ENCODE assay signal across 7 mouse cellular contexts in the genomic region with DNA sequence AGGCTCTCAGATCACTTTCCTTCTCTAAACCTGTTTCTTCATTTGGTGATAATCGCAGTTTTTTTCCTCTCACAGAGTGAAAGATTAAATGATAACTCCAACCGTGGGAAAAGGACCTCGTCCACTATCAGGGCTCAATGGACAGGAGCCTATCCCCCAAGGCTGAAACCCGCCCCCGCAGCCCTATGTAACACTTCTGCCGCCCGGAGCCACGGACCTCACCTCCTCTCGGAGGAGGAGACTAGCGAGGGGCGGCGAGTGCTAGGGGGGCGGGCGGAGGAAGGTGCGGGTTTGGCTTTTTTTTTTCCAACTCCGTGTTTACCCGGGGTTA. TPM values are rescaled to one million over a fixed set of nuclear protein-coding genes. Genes with fewer than 3 reads are reported as not detected.
A peak's percentile ranks its signal among the peaks of the same experiment; 100 is the strongest.
DNase-seq lines count a peak whose midpoint lies in the region; ATAC-seq and TF ChIP-seq lines count a peak whose summit lies in the region.

No protein-coding gene starts in this region.

- no peak; the same call in 1 of the 2 replicates for ATAC-seq in lung, embryonic 15.5 days (ENCODE audit: borderline replicate concordance, extremely low read depth, low FRiP score, low TSS enrichment)
- ATAC-seq in limb, embryonic 11.5 days (ENCODE audit: insufficient number of reproducible peaks, low FRiP score, low TSS enrichment, low read depth), result no peak; the same call in 1 of the 2 replicates

- peak overlapping the region; percentile 61 for H3K4me3 ChIP-seq in lung, embryonic 15.5 days
- H3K4me3 ChIP-seq in erythroblast, embryonic 14.5 days (replicated peaks), result peak overlapping the region; percentile 84
- H3K4me3 ChIP-seq in limb, embryonic 11.5 days (ENCODE audit: low read depth, low read length), result peak overlapping the region; percentile 40
- H3K4me3 ChIP-seq in small intestine, adult 2 months (ENCODE audit: low read depth, low read length), result peak overlapping the region; percentile 94

- TF ChIP-seq POLR2A in small intestine, adult 2 months (IDR thresholded peaks at IDR 0.05; ENCODE audit: low read depth, low read length), result no peak

- peak overlapping the region; percentile 99 for H3K27ac ChIP-seq in lung, embryonic 15.5 days
- H3K27ac ChIP-seq in limb, embryonic 11.5 days (replicated peaks; ENCODE audit: low read depth, low read length), result peak overlapping the region; percentile 83
- H3K27ac ChIP-seq in small intestine, adult 2 months (ENCODE audit: insufficient read depth, low read depth, low read length), result peak overlapping the region; percentile 86

- H3K27me3 ChIP-seq in lung, embryonic 15.5 days, result no peaks in the 10 kb centered on the region
- H3K27me3 ChIP-seq in erythroblast, embryonic 14.5 days (ENCODE audit: control insufficient read depth), result no peaks in the 10 kb centered on the region
- 0 out of 2 replicates have a peak, but pooled peaks cover 3% of the 10 kb centered on the region for H3K27me3 ChIP-seq in limb, embryonic 11.5 days (ENCODE audit: control insufficient read depth, insufficient read depth, low read length)
- H3K27me3 ChIP-seq in small intestine, adult 2 months (ENCODE audit: control insufficient read depth, insufficient read depth, low read length), result no peaks in the 10 kb centered on the region

- no peaks in the 10 kb centered on the region for H3K9me3 ChIP-seq in lung, embryonic 15.5 days
- H3K9me3 ChIP-seq in erythroblast, embryonic 14.5 days (ENCODE audit: control insufficient read depth, low read length), result peaks cover 15% of the 10 kb centered on the region
- H3K9me3 ChIP-seq in limb, embryonic 11.5 days (ENCODE audit: control insufficient read depth, low read length), result no peaks in the 10 kb centered on the region

- peak overlapping the region; percentile 61 for H3K4me2 ChIP-seq in lung, embryonic 15.5 days
- H3K4me2 ChIP-seq in limb, embryonic 11.5 days (ENCODE audit: low read depth, severe bottlenecking), result peak overlapping the region; percentile 22; the same call in 1 of the 2 replicates

- 21% methylated on average over 17 of the region's 17 CpGs for WGBS in lung, embryonic 15.5 days
- 11% methylated on average over 15 of the region's 17 CpGs for WGBS in limb, embryonic 11.5 days
- 13% methylated on average over 17 of the region's 17 CpGs for WGBS in small intestine, adult 2 months

- no peak for TF ChIP-seq CTCF in small intestine, adult 2 months (IDR thresholded peaks at IDR 0.05; ENCODE audit: extremely low read depth, insufficient read length, insufficient replicate concordance, low read depth, low read length)

- DNase-seq in lung, postnatal 36 days, result no peak
- no peak for DNase-seq in limb, embryonic 11.5 days (ENCODE audit: low spot score)
- no peak for DNase-seq in ovary, postnatal 10 days (ENCODE audit: low spot score)
- no peak for DNase-seq in adrenal gland, adult 8-10 months

- H3K9ac ChIP-seq in lung, embryonic 15.5 days, result peak overlapping the region; percentile 46; the same call in 1 of the 2 replicates
- peak overlapping the region; percentile 59 for H3K9ac ChIP-seq in limb, embryonic 11.5 days (ENCODE audit: low read length)

- 0 out of 2 replicates have a peak, but pooled peaks cover 4% of the 10 kb centered on the region for H3K4me1 ChIP-seq in lung, embryonic 15.5 days
- H3K4me1 ChIP-seq in erythroblast, embryonic 14.5 days (ENCODE audit: control insufficient read depth), result peaks cover 39% of the 10 kb centered on the region
- H3K4me1 ChIP-seq in limb, embryonic 11.5 days (ENCODE audit: control insufficient read depth, insufficient read depth, low read length), result no peaks in the 10 kb centered on the region
- H3K4me1 ChIP-seq in small intestine, adult 2 months (ENCODE audit: control insufficient read depth, insufficient read depth, insufficient read length, low read length), result peaks cover 4% of the 10 kb centered on the region; the same call in 1 of the 2 replicates

- H3K36me3 ChIP-seq in lung, embryonic 15.5 days, result no peaks in the 10 kb centered on the region
- H3K36me3 ChIP-seq in erythroblast, embryonic 14.5 days (ENCODE audit: control insufficient read depth), result peaks cover 7% of the 10 kb centered on the region
- H3K36me3 ChIP-seq in limb, embryonic 11.5 days (ENCODE audit: control insufficient read depth, insufficient read depth, low read length), result no peaks in the 10 kb centered on the region
- H3K36me3 ChIP-seq in small intestine, adult 2 months (ENCODE audit: control insufficient read depth, insufficient read depth, low read length), result peaks cover 2% of the 10 kb centered on the region; the same call in 1 of the 2 replicates

RNA-seq across cellular contexts. Expression of a gene that starts 0.4 kb away (rescaled TPM):
- 13.1 and 17.1 TPM in 2 replicates for polyA plus RNA-seq in lung, embryonic 15.5 days (2015; fragmentation: Nextera tagmentation; extraction: Ambion mirVana)
- 0.16 and 0.25 TPM in 2 replicates for polyA plus RNA-seq in erythroblast, embryonic 14.5 days (2012)
- 21.0 and 23.9 TPM in 2 replicates for polyA plus RNA-seq in limb, embryonic 11.5 days (2014; fragmentation: Nextera tagmentation; extraction: Ambion mirVana)
- 2.8 and 5.2 TPM in 2 replicates for polyA plus RNA-seq in small intestine, adult 2 months (2012; rRNA removed)
- total RNA-seq in adrenal gland, adult 8-10 months (2022), result 10 to 100 TPM; 26.9 to 41.0 (median 31.5) TPM

Comparison
In these comparisons a context has a peak if more than half of its experiments do, and no peak if none do; other contexts are left out.
1. H3K4me3 ChIP-seq: peak in every context shown above with its lines; median percentile 94 in small intestine, adult 2 months; 84 in erythroblast, embryonic 14.5 days; 61 in lung, embryonic 15.5 days; 40 in limb, embryonic 11.5 days.